Mouse (Mus musculus) MEL (cell line): Measurements from ENCODE around the gene Ggnbp2.

Source experiments
- BHLHE40 ChIP-seq: IDR thresholded peaks from 2 replicates; pipeline ENCODE4 v1.6.1; 2012; ENCODE audit warnings: low read depth, mild to moderate bottlenecking, inconsistent platforms, low read length, improper control_type of control experiment, borderline replicate concordance
- CHD2 ChIP-seq: IDR thresholded peaks from 2 replicates; pipeline ENCODE4 v1.6.1; 2011; ENCODE audit warnings: low read length, improper control_type of control experiment
- CTCF ChIP-seq, 3 experiments: IDR thresholded peaks in 2 of 3; conservative IDR thresholded peaks in 1 of 3; 2 replicates each; pipeline ENCODE4 v1.5.1; 2011 to 2012; ENCODE audit warnings: low read length in 3 of 3, low read depth in 2 of 3, mild to moderate bottlenecking in 2 of 3, improper control_type of control experiment in 1 of 3, inconsistent platforms in 1 of 3, mixed read lengths in 1 of 3, moderate library complexity in 1 of 3; ENCODE audit not compliant: control insufficient read depth in 1 of 3, insufficient read depth in 1 of 3, poor library complexity in 1 of 3, severe bottlenecking in 1 of 3
- EP300 ChIP-seq, 2 experiments: IDR thresholded peaks; 2 replicates each; pipeline ENCODE4 v1.6.1; 2011; ENCODE audit warnings: improper control_type of control experiment in 2 of 2, low read length in 2 of 2, low read depth in 1 of 2, mild to moderate bottlenecking in 1 of 2
- GATA1 ChIP-seq: IDR thresholded peaks from 2 replicates; pipeline ENCODE4 v1.6.1; 2011; ENCODE audit warnings: low read depth, low read length, improper control_type of control experiment
- KAT2A ChIP-seq: conservative IDR thresholded peaks from 2 replicates; pipeline ENCODE4 v1.6.1; 2012; ENCODE audit warnings: low read depth, low read length, improper control_type of control experiment, inconsistent platforms
- MEF2A ChIP-seq: IDR thresholded peaks from 2 replicates; pipeline ENCODE4 v1.6.1; 2014; ENCODE audit warnings: low read depth, mild to moderate bottlenecking, inconsistent platforms, low read length, improper control_type of control experiment; ENCODE audit not compliant: poor library complexity, insufficient replicate concordance, severe bottlenecking; ENCODE audit errors: extremely low read depth
- POLR2A ChIP-seq, 2 experiments: IDR thresholded peaks; 2 replicates each; pipeline ENCODE4 v1.6.1; 2011 to 2012; ENCODE audit warnings: low read length in 2 of 2, mild to moderate bottlenecking in 2 of 2, control low read depth in 1 of 2, improper control_type of control experiment in 1 of 2, low read depth in 1 of 2, moderate library complexity in 1 of 2; ENCODE audit not compliant: control insufficient read depth in 1 of 2, insufficient read depth in 1 of 2, poor library complexity in 1 of 2
- TAL1 ChIP-seq: IDR thresholded peaks from 2 replicates; pipeline ENCODE4 v1.6.1; 2012; ENCODE audit warnings: mild to moderate bottlenecking, inconsistent platforms, low read length, moderate library complexity, mixed read lengths
- ZMIZ1 ChIP-seq: IDR thresholded peaks from 2 replicates; pipeline ENCODE4 v1.6.1; 2012; ENCODE audit warnings: low read depth, mild to moderate bottlenecking, inconsistent platforms, low read length, improper control_type of control experiment, moderate library complexity

DNA sequence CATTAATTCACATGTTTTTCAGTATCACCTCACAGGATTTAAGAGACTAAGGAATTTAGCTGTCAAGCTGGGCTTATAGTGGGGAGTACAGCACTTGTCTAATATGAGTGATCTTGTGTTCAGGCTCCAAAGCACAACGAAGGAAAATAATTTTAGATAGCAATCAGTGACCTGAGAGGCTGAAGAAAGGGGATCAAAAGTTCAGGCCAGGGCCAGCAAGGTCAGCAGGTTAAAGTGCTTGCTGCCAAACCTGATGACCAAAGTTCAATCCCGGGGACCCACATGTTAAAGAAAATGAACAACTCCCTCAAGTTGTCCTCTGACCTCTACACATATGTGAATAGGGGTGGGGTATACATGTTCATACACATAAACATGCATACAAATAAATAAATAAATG lies 5.3 kb downstream of the Ggnbp2 start:
- no peak for TF ChIP-seq EP300 (IDR thresholded peaks at IDR 0.05; ENCODE audit: low read depth in 1 of 2, low read length in 2 of 2)
- no peak for TF ChIP-seq CTCF (IDR thresholded peaks at IDR 0.05 in 2 of 3, conservative IDR thresholded peaks at IDR 0.05 in 1 of 3; ENCODE audit: control insufficient read depth in 1 of 3, insufficient read depth in 1 of 3, low read depth in 2 of 3, low read length in 3 of 3, poor library complexity in 1 of 3, severe bottlenecking in 1 of 3)
- TF ChIP-seq CHD2 = no peak
- TF ChIP-seq MEF2A = no peak
- no peak for TF ChIP-seq BHLHE40
- no peak for TF ChIP-seq POLR2A (IDR thresholded peaks at IDR 0.05; ENCODE audit: control insufficient read depth in 1 of 2, insufficient read depth in 1 of 2, low read depth in 1 of 2, low read length in 2 of 2, poor library complexity in 1 of 2)
- no peak for TF ChIP-seq ZMIZ1
- no peak for TF ChIP-seq TAL1
- TF ChIP-seq KAT2A = no peak
- TF ChIP-seq GATA1 = no peak
